In the genomic region with DNA sequence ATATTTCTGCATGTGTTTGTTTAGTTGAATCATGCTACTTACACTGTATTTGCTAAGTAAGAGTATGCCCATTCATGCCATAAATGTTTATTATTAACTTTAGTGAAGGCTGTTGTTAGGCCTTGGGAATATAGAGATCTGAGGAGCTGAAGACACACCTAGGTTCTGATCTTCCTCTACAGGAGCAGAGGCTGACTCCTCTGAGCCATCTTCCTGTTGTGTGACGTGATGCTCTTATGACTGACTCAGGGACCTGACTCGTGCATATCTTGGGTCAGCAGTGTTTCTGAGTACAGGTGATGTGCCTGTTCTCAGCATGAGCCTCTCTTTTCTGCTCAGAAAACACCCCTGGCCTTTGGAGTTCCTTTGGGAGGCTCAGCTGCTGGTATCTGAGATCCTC, we compare ENCODE assay signal across 23 mouse cellular contexts. TPM values are rescaled to one million over a fixed set of nuclear protein-coding genes. Genes with fewer than 3 reads are reported as not detected.
"Had no signal": no experiment of that assay in that cellular context is flagged by ENCODE, and none has a peak within 500 bp of the region (broad histone marks: within the 10 kb centered on the region; RNA-seq: fewer than 3 reads in every experiment).

No protein-coding gene starts in this region.

- H3K9ac ChIP-seq: liver, embryonic 14.5 days; lung, embryonic 14.5 days; midbrain, embryonic 12.5 days; neural tube, embryonic 12.5 days had no signal

- H3K9me3 ChIP-seq: midbrain, embryonic 10.5 days; midbrain, embryonic 12.5 days; neural tube, embryonic 12.5 days had no signal

- DNase-seq: lung, adult 18-20 months; lung, embryonic 14.5 days; lung, postnatal 14 days; lung, postnatal 4 days; midbrain, embryonic 14.5 days; retina, postnatal 1 day; right cerebral cortex, adult 18-20 months; right cerebral cortex, postnatal 25 days; right cerebral cortex, postnatal 4 days; spleen, adult 18-20 months; thymus, adult 18-20 months; thymus, postnatal 14 days; thymus, postnatal 36 days had no signal

- H3K4me1 ChIP-seq: midbrain, embryonic 12.5 days; neural tube, embryonic 12.5 days had no signal

- H3K4me3 ChIP-seq: midbrain, embryonic 10.5 days; midbrain, embryonic 12.5 days; myocyte; neural tube, embryonic 12.5 days had no signal

- ATAC-seq: midbrain, embryonic 16.5 days had no signal

- H3K27me3 ChIP-seq: midbrain, embryonic 12.5 days; neural tube, embryonic 12.5 days had no signal

- H3K4me2 ChIP-seq: lung, embryonic 14.5 days; midbrain, embryonic 12.5 days; neural tube, embryonic 12.5 days had no signal

- H3K27ac ChIP-seq: liver, embryonic 14.5 days; midbrain, embryonic 10.5 days; midbrain, embryonic 12.5 days; neural tube, embryonic 12.5 days had no signal

- H3K36me3 ChIP-seq: midbrain, embryonic 10.5 days; midbrain, embryonic 12.5 days; neural tube, embryonic 12.5 days had no signal

RNA-seq across cellular contexts. Expression of a gene that starts 7.3 kb away (rescaled TPM):
- polyA plus RNA-seq: liver, embryonic 14.5 days; liver, embryonic 16.5 days; myocyte; small intestine, adult 2 months; stomach, embryonic 14.5 days; thymus, postnatal 0 days had no signal
